Mouse (Mus musculus) layer of hippocampus, postnatal 10 days (tissue): Measurements from ENCODE around the gene Il17re. TPM values are rescaled to one million over a fixed set of nuclear protein-coding genes. Genes with fewer than 3 reads are reported as not detected.

Experiments
- DNase-seq, 2 experiments: peaks; one replicate each; pipeline ENCODE4 v3.0.0; 2021; ENCODE audit warnings: low spot score in 2 of 2
- long read RNA-seq: library from polyadenylated mRNA; stranded (forward); transcript quantifications from one replicate; pipeline ENCODE4 v2.0.0, GENCODE M21; 2023
- total RNA-seq, 2 experiments: library from RNA; stranded (reverse); gene quantifications; 2 replicates each; pipeline ENCODE4 v1.2.3; 2021

Il17re gene
- under 1 TPM; 0.55 to 0.60 TPM for total RNA-seq
- long read RNA-seq, result 0 reads

GRCm38 (mm10) chr6:113457952-113458534 is at the start of gene Il17re:
Gene Il17re (plus strand): TSS chr6:113458484.
- no peak for DNase-seq

GRCm38 (mm10) chr6:113410001-113410400 is 48.3 kb upstream of the Il17re start:
- DNase-seq, result no peak

- no peak for DNase-seq
Observed at GRCm38 (mm10) chr6:113416416-113416815, 41.9 kb upstream of the Il17re start.

GRCm38 (mm10) chr6:113418441-113419198 is 39.7 kb upstream of the Il17re start:
- peak in 1 of 2 experiments; percentile 48 for DNase-seq

GRCm38 (mm10) chr6:113419199-113419587 is 39.1 kb upstream of the Il17re start, which contains the start of gene Rpusd3:
Gene Rpusd3 (minus strand): TSS chr6:113419340.
- DNase-seq, result peak; percentile 100

- DNase-seq, result no peak
Observed at GRCm38 (mm10) chr6:113423000-113423399, 35.3 kb upstream of the Il17re start.

GRCm38 (mm10) chr6:113424187-113424586 is 34.1 kb upstream of the Il17re start:
- DNase-seq, result no peak

- DNase-seq, result no peak
Observed at GRCm38 (mm10) chr6:113426696-113427095, 31.6 kb upstream of the Il17re start.

GRCm38 (mm10) chr6:113427397-113427796 is 30.9 kb upstream of the Il17re start:
- DNase-seq, result peak in 1 of 2 experiments; percentile 46

GRCm38 (mm10) chr6:113428006-113428405 is 30.3 kb upstream of the Il17re start:
- DNase-seq, result no peak

GRCm38 (mm10) chr6:113429965-113430364 is 28.3 kb upstream of the Il17re start:
- no peak for DNase-seq

GRCm38 (mm10) chr6:113430846-113431245 is 27.4 kb upstream of the Il17re start:
- DNase-seq, result no peak

GRCm38 (mm10) chr6:113431801-113432200 is 26.5 kb upstream of the Il17re start:
- no peak for DNase-seq

GRCm38 (mm10) chr6:113433661-113434060 is 24.6 kb upstream of the Il17re start:
- DNase-seq, result no peak

GRCm38 (mm10) chr6:113434691-113435090 is 23.6 kb upstream of the Il17re start:
- DNase-seq, result no peak

GRCm38 (mm10) chr6:113435664-113436205 is 22.5 kb upstream of the Il17re start, which contains the start of gene Cidec:
Gene Cidec (minus strand): TSS chr6:113435760.
- DNase-seq, result no peak

GRCm38 (mm10) chr6:113437135-113437534 is 21.1 kb upstream of the Il17re start:
- no peak for DNase-seq

- no peak for DNase-seq
Observed at GRCm38 (mm10) chr6:113438721-113439430, 19.4 kb upstream of the Il17re start.

GRCm38 (mm10) chr6:113440686-113441085 is 17.6 kb upstream of the Il17re start:
- DNase-seq, result no peak

GRCm38 (mm10) chr6:113441147-113441680 is 17.1 kb upstream of the Il17re start:
- peak; percentile 76 to 77 for DNase-seq

- DNase-seq, result no peak
Observed at GRCm38 (mm10) chr6:113442087-113442441, 16.2 kb upstream of the Il17re start.
